Mouse (Mus musculus) liver, embryonic 14.5 days (tissue): ENCODE measurements at regions not wholly inside any gene's neighbourhood (a gene's known extent, or its start where the extent isn't known, plus 50 kb on each side); places are given as distances from the start of the nearest gene placed in this dataset.

Source experiments
- CTCF ChIP-seq: IDR thresholded peaks from 2 replicates; pipeline ENCODE4 v1.5.1; 2016; ENCODE audit warnings: antibody characterized with exemption, low read depth, control low read depth
- EP300 ChIP-seq: IDR thresholded peaks from 2 replicates; pipeline ENCODE4 v1.6.1; 2016; ENCODE audit warnings: antibody characterized with exemption, low read depth

- TF ChIP-seq CTCF (no peak), EP300 (no peak)
Measured at GRCm38 (mm10) chr3:148424089-148424488, 566.3 kb downstream of the Adgrl2 start.
